Mouse (Mus musculus): ENCODE data around the gene Phyhd1.
A peak's percentile ranks its signal among the peaks of the same experiment; 100 is the strongest.

Phyhd1 gene

DNA sequence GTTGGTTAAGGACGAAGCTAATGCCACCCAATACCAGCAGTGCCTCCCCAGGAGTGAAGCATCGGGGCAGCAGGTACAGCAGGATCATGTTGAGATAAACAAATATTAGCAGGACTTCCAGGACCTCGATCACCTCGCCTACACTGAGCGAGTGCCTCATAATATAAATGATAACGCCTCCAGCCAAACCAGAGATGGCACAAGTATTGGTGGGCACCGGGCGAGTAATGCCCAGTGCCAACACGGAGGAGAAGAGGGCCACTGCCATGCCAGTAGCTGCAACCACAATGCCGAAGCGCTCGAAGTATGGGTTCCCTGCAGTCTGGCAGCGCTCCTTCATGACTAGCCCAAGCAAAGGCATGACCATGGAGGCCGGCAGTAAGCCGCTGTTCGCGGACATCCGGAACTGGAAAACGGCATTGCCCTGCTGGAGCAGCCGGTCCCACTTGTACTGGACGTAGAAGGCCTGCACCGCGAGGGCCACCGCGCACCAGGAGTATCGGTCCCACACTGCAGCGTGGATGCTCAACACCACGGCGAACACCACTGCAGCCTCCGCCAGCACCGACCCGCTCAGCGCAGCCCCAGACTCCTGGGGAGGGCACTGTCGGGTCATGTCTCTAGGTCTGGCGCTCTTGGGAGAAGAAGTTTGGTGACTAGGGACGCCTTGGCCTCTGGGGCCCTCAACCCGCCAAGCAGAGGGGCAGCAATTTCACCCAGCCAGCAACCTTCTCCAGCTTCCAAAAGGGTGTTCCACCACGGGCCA is 19.6 kb downstream of the Phyhd1 start:
- peak; percentile 92 for DNase-seq

DNA sequence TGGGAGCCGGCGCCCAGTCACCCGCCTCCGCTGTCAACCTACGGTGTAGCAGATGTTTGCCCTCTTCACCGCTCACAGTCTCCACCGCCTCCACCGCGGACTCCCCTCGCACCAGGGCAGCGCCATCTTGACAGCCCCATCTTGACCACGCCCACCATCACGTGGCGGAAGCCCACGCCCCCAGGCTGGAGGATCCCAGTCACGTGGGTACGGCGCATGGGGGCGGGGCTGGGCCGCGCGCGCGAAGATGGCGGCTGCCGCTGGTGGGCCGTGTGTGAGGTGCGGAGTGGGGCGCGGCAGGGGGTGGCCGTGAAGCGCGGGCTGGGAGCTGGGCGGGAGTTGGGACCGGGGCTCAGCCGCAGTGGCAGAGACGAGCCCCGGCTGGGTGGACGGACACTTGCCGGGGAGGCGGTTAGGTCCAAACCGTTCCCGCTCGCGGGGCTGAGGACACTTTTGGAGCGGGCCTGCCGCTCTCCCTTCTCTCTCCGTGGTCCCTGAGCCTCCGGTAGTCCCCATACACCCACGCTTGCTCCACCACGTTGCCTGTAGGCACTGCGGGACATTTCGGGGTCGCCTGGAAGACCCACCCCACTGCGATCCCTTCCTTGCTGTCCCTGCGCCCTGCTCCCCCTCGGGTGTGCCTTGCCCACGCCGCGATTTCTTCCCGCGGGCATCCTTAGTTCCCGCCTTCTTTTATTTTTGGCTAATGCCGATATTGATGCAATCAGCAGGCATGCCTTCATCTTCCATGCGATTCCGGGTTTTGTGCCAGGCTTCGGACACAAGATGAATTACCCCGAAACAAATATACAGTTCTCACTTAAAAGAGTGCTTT is 20.4 kb downstream of the Phyhd1 start, which contains the start of the genes Dolk and Nup188:
TSS of gene Dolk (minus strand) at position 143 of the 835 bp plus-strand sequence.
TSS of gene Nup188 (plus strand) at position 206 of the 835 bp plus-strand sequence.
- DNase-seq: peak; percentile 100

DNA sequence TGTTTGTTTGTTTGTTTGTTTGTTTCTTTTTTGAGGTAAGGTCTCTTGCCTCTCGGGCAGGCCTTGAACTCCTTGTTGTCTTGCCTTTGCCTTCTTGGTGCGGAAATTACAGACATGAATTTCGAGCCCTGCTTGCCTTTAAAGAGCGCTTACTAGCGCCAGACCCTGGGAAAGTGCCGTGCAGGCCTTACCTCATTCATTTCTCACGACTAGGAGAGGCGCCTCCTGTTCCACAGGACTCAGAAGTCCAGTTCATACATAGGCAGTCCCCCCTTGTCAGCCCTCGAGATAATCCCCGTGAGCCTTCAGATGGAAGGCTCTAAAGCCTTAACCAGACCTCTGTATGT is 21.0 kb downstream of the Phyhd1 start:
- no peak for DNase-seq

DNA sequence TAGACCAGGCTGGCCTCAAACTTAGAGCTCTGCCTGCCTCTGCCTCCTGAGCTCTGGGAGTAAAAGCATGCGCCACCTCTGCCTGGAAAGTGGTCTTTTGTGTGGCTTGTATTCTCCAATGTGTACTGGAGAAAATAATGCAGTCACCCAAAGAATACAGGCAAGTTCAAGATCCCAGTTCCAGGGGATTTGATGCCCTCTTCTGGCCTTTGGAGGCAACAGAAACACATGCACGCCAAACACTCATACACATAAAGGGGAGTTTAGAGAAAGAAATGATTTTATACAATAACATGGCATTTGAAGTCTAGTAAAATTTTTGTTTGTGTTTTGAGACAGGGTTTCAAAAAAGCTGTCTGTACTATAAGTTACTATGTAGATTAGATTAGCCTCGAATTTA is 33.5 kb downstream of the Phyhd1 start:
- DNase-seq: no peak

DNA sequence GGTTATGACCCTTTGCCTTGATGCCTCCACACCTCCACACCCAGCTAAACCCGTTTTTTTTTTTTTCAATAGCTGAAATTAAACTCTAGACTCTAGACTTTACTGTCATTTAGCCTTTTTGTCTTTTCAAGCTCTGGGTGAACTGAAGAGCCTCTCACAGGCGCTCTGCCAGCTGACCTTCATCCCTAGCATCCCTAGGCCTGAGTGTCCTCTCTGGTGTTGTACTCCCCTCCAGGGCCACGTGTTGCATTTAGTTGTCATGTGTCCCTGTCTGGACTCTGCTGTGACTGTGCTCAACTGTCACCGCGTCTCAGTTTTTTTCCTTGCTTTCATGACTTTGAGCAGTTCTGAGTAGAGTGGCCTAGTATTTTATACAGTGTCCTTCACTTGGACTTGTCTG is 34.0 kb downstream of the Phyhd1 start:
- DNase-seq: no peak

DNA sequence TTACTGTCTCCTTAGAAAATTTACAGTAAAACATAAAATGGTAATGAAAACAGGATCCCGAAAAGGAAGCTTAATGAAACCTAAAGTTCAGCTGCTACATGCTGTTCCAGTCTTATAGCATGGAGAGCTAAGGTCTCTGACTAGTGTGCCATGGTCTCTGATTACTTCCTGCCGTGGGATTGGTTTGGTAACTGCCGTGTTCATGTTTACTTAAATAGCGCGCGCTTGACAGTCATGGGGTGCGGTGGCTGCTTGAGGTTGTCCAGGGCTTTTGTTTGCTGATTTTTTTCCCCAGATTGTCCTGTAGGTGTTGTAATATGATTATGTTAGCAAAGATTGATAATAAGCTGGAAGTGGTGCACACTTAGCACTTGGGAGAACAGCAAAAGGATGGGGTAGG is 40.1 kb downstream of the Phyhd1 start:
- DNase-seq: no peak

DNA sequence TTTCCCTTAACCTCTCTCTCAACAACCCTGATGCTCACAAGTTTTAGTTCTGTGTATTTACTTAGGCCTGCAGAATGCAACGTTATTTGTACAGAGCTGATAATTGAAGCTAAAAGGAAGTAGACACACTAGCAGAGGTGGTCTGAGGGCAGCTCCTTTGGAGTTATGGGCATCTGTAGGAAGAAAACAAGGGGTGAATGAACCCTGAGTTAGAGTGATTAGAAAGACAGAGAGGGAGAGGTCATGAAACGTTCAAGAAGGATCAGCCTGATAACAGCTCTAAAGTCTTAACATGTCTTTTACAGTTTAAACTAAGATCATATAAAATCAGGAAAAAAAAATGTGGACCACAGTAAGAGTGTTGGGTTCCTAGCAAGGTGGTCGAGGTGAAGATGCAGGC is 43.3 kb downstream of the Phyhd1 start:
- no peak for DNase-seq

DNA sequence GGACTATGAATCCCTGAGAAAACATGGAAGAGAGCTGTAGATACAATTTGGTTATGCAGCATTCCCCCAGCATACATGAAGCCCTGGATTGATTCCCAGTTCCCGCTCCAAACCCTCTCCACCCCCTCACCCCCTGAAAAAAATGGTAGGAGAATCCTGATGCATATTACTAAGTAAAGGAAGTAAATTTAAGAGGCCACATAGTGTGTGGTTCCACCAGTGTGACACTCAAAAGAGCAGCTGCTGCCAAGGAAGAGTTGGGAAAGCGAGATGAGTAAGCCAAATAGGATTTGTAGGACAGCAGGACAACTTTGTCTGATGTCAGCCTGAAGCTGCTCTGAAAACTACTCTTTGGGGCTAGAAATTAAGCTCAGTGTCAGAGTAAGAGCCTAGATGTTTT is 45.5 kb downstream of the Phyhd1 start:
- DNase-seq: no peak

DNA sequence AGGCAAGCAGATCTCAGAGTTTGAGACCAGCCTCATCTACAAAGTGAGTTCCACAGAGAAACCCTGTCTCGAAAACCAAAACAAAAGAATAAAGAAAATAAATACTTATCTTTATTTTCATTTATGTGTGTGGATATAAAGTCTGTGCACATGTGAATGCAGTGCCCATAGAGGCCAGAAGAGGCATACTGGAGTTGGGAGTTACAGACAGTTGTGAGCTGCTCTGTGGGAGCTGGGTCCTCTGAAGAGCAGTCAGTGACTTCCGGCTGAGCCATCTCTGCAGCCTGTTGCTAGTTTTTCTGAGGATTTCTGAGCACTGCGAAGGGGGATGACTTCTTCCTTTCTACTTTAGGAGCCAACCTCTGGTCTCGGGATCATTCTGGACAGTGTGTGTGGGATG is 50.1 kb downstream of the Phyhd1 start:
- DNase-seq: no peak

DNA sequence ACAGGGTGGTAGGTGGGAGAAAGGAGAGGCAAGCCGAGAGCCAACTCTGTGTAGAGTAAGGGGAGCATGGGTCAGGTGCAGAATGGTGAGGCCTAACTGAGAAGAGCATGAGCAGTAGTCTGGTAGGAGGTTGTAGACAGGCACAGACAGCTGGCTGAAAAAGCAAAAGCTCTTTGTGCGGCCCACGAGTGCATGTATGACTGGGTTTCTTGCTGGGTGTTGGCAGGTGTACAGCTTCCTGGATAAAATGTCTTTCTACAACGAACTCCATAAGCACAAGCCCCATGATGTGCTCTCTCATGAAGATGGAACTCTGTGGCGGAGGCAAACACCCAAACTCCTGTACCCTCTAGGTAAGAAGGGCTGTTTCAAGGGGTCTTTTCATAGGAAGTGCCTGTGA is 51.0 kb downstream of the Phyhd1 start:
- DNase-seq: no peak

DNA sequence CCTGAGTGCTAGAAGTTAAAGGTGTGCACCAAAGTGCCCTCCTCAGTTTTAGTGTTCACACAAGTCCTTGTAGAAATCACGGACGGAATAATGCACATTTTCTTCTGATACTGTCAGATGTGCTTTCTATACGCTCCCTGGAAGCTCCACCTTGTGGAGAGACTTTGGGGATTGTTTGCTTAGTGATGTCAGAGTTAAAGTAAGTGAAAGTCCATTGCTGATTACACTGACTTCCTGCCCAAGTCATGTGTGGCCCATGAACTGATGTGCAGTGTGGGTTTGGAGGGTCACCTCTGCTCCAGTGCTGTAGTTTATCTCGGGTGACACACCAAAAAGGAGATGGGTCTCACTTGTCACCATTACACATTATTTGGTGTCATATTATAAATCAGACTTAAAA is 53.3 kb downstream of the Phyhd1 start:
- DNase-seq: no peak

DNA sequence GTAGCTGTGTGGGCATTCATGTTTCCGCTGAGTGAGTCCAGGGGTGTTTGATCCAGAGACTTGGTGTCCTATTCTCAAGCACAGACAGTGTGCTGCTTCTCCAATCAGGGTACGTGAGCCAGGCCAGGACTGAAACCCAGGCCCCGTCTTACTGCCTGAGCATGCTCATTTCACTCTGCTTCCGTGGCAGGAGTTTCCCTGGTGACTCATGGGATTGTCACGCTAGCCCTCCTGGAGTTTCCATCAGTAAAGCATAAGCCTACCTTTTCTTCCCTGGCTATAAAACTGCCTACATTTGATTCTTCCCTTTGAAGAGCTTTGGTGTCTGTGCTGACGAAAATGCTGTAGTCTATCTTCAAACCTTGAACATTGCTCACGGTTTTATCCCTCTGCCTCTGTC is 57.1 kb downstream of the Phyhd1 start:
- DNase-seq: no peak

DNA sequence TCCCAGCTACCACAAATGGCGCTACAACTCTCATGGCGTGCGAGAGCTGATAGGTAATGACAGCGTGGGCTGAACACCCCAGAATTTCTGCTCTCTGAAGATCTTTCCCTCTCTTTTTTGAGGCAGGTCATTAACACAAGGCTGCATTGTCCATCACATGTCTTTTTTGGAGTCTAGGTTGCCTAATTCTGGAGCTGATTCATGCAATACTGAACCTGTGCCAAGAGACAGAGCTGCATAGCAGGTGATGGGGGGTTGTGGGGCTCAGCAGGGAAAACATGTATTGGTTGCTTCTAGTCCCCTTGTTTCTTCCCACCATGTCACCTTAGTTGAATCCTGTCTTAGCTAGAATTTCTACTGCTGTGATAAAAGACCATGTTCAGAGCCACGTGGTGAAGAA is 59.3 kb downstream of the Phyhd1 start:
- DNase-seq: no peak

DNA sequence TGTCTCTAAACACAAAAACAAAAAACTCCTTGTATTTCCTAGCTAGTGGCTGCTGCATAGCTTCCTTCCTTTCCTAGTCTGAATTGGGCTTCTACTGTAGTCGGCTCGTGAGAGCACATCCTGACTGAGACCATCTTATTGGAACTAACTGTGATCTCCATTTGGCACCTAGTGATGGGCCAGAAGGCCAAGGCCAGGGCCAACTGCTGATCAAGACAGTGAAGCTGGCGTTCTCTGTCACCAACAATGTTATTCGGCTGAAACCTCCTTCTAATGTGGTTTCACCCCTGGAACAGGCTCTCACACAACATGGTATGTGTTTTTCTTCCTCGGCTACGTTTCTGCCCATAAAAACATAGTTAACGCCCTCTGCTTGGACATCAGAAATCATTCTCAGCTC is 61.3 kb downstream of the Phyhd1 start:
- DNase-seq: no peak

DNA sequence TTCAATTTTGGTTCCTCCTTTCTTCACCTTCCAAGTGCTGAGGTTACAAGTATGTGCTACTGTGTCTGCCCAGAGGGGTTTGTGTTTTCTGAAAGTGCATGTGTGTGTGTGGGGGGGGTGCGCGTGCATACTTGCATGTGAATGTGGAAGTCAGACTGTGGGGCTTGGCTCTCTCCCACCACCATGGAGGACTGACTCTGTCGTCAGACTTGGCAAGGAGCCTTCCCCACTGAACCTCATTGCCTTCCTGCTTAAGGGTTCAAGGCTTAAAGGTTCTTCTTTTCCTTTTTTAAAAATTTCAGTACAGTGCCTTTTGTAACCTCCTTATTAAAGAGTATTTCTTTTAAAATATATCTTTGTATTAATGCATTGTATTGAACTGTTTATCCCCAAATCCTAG is 62.8 kb downstream of the Phyhd1 start:
- DNase-seq: no peak

Measured in heart, adult 11 months (tissue).